Mouse (Mus musculus): ENCODE data around the gene Hivep3. TPM values are rescaled to one million over a fixed set of nuclear protein-coding genes. Genes with fewer than 3 reads are reported as not detected.

The Hivep3 gene
- polyA plus RNA-seq, 1 experiment from 2014 or later, result 8.9 TPM

DNA sequence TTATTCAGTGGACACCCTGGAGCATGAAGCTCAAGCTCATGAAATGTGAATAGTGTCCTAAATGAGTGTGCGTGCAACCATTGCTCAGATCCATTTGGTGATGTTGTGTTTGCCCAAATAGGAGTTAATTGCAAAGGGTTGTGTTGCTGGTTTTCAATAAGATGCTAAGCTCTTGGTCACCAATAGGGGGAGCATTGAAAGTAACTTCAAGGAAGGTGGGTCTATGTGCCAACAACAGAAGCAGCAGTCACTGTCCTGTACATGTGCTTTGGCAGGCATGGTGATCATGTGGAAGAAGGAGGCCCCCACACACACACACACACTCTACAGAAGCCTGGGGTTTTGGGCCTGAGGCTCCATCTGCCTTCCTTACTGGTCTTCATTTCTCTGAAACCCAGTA is 262.8 kb downstream of the Hivep3 start:
- Histone ChIP-seq H3K4me1 (no peaks in the 10 kb centered on the region), H3K4me3 (replicated peaks) (no peak overlapping the region), H3K9me3 (replicated peaks) (no peaks in the 10 kb centered on the region), H3K36me3 (no peaks in the 10 kb centered on the region), H3K27ac (no peak overlapping the region), H3K9ac (no peak overlapping the region), H3K27me3 (no peaks in the 10 kb centered on the region), H3K4me2 (no peak overlapping the region)
- WGBS, result 100% methylated on average over 1 of the region's 1 CpGs
- no peak for ATAC-seq (replicated peaks; ENCODE audit: low FRiP score)

DNA sequence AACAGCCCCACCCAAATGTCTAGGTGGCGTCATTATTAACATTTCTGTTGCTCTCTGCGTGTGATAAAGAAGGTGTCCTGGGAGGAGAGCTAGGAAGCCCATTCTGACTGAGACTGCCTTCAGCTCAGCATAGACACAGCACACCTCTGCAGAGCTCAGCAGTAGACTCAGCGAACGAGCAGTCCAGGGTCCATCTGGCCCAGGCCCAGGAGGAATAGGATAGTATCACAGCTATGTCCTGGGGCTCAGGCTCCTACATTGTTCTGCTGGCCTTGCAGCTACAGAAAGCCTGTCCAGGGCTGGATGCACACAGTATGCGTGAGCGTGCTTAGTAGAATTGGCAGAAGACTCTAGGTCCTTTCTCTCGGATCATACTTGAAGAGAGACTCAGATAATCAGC is 263.8 kb downstream of the Hivep3 start:
- Histone ChIP-seq H3K27me3 (no peaks in the 10 kb centered on the region), H3K4me2 (no peak overlapping the region), H3K36me3 (no peaks in the 10 kb centered on the region), H3K4me1 (no peaks in the 10 kb centered on the region), H3K9ac (no peak overlapping the region), H3K27ac (no peak overlapping the region), H3K4me3 (replicated peaks) (no peak overlapping the region), H3K9me3 (replicated peaks) (no peaks in the 10 kb centered on the region)
- ATAC-seq (replicated peaks; ENCODE audit: low FRiP score), result no peak
- 91% methylated on average over 7 of the region's 7 CpGs for WGBS

DNA sequence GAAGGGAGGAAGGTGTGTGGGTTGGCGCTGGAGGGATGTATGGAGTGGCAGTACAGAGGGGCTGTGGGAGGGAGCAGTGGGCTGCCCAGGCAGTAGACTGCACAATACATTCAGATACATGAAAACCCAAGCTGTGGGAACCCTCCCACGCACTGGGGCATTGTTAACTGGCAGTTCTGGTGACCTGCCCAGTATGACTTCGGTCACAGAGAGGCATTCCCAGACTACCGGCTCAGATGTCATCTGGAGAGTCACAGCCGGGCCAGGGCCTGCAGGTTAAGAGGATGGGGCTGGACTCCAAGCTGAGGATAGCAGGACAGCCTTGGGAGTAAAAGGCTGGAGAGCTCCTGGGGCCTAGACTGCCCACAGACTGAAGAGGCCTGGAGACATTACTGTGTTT is 265.3 kb downstream of the Hivep3 start:
- Histone ChIP-seq H3K4me2 (no peak overlapping the region), H3K4me1 (no peaks in the 10 kb centered on the region), H3K4me3 (replicated peaks) (no peak overlapping the region), H3K27me3 (no peaks in the 10 kb centered on the region), H3K27ac (no peak overlapping the region), H3K9me3 (replicated peaks) (no peaks in the 10 kb centered on the region), H3K36me3 (no peaks in the 10 kb centered on the region), H3K9ac (no peak overlapping the region)
- ATAC-seq (replicated peaks; ENCODE audit: low FRiP score), result peak; percentile 46; the same call in 1 of the 2 replicates
- 44% methylated on average over 5 of the region's 5 CpGs for WGBS

DNA sequence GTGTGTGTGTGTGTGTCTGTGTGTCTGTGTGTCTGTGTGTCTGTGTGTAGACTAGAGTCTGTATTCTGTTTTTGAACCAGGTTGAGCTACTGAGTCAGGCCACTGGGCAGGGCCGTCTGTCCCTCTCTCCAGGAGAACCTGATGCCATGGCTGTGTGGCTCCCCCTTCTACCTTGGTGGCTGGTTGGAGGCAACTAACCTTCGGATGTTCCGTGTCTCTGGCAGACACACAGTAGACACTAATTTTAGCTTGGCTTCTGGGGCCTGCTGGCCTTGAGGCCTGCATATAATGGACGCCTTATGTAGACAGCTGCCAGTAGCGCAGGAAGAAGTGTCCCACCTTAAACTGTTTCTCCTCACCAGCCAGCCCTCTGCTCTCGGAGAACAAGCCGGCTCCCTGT is 267.3 kb downstream of the Hivep3 start:
- Histone ChIP-seq H3K4me3 (replicated peaks) (no peak overlapping the region), H3K9ac (no peak overlapping the region), H3K4me1 (no peaks in the 10 kb centered on the region), H3K27me3 (no peaks in the 10 kb centered on the region), H3K36me3 (no peaks in the 10 kb centered on the region), H3K9me3 (replicated peaks) (no peaks in the 10 kb centered on the region), H3K27ac (no peak overlapping the region), H3K4me2 (no peak overlapping the region)
- 63% methylated on average over 7 of the region's 7 CpGs for WGBS
- no peak for ATAC-seq (replicated peaks; ENCODE audit: low FRiP score)

DNA sequence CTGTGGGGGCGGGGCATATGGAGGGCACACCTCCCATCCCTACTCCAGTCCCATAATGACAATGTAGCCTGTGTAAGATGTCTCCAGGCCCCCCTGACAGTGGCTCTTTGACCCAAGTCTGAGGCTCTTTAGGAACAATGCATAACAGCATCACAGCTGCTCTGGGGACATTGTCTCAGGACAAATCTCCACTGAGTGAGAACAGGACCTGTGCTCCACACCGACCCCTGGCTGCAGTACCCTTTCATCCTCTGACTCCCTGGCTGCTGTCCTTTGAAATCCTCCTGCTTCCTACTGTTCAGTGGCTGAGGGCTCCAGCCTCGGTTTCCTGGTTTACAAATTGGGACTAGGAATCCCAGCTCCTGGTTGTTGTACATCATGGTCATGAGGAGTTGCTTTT is 269.4 kb downstream of the Hivep3 start:
- H3K4me1 ChIP-seq, result no peaks in the 10 kb centered on the region
- no peak overlapping the region for H3K4me2 ChIP-seq
- no peaks in the 10 kb centered on the region for H3K36me3 ChIP-seq
- ATAC-seq (replicated peaks; ENCODE audit: low FRiP score), result no peak
- WGBS, result 52% methylated on average over 3 of the region's 3 CpGs
- no peaks in the 10 kb centered on the region for H3K9me3 ChIP-seq (replicated peaks)
- H3K27ac ChIP-seq, result no peak overlapping the region
- no peak overlapping the region for H3K4me3 ChIP-seq (replicated peaks)
- no peaks in the 10 kb centered on the region for H3K27me3 ChIP-seq
- no peak overlapping the region for H3K9ac ChIP-seq

DNA sequence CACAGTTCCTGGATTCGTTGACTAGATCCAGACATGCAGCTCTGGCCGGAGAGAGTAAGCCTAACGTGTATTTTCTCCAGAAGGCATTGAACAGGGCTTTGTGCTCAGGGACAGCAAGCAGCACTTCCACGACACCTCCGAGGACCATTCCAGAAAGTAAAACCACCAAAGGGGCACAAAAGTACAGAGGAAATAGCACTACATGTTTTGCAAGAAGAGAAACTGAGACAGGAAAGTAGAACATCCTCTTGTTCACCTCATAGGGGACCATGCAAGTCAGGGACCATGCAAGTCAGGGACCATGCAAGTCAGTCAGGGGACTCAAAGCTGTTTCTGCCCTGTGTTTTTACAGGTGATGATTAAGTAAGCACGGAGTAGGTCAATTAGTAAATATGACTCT is 272.5 kb downstream of the Hivep3 start:
- H3K27ac ChIP-seq, result no peak overlapping the region
- H3K4me3 ChIP-seq (replicated peaks), result no peak overlapping the region
- no peaks in the 10 kb centered on the region for H3K4me1 ChIP-seq
- no peaks in the 10 kb centered on the region for H3K9me3 ChIP-seq (replicated peaks)
- H3K4me2 ChIP-seq, result no peak overlapping the region
- no peak overlapping the region for H3K9ac ChIP-seq
- no peaks in the 10 kb centered on the region for H3K36me3 ChIP-seq
- ATAC-seq (replicated peaks; ENCODE audit: low FRiP score), result no peak
- no peaks in the 10 kb centered on the region for H3K27me3 ChIP-seq
- WGBS, result 64% methylated on average over 6 of the region's 6 CpGs

DNA sequence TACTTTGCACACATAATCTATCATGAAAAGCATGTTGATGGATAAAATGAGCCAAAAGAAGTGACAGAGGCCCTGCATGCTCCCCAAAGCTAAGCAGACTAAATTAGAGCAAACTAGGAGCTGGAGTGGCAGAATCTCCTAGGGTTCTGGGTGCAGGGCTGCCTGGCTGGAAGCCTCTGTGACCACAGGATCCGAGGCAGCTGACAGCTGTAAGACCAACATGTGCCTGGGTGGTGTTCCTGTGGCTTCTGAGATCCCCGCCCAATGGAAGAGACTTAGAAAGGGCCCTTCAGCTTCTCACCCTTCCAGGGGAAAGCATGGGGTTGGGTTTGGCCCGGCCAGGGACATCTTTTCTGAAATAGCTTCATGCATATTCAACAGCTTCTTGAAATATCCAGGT is 274.3 kb downstream of the Hivep3 start:
- ATAC-seq (replicated peaks; ENCODE audit: low FRiP score), result no peak
- no peak overlapping the region for H3K9ac ChIP-seq
- no peak overlapping the region for H3K4me2 ChIP-seq
- no peak overlapping the region for H3K4me3 ChIP-seq (replicated peaks)
- WGBS, result 67% methylated on average over 3 of the region's 3 CpGs
- no peaks in the 10 kb centered on the region for H3K9me3 ChIP-seq (replicated peaks)
- no peaks in the 10 kb centered on the region for H3K36me3 ChIP-seq
- 0 out of 2 replicates have a peak, but pooled peaks cover 5% of the 10 kb centered on the region for H3K4me1 ChIP-seq
- H3K27me3 ChIP-seq, result no peaks in the 10 kb centered on the region
- H3K27ac ChIP-seq, result no peak overlapping the region

DNA sequence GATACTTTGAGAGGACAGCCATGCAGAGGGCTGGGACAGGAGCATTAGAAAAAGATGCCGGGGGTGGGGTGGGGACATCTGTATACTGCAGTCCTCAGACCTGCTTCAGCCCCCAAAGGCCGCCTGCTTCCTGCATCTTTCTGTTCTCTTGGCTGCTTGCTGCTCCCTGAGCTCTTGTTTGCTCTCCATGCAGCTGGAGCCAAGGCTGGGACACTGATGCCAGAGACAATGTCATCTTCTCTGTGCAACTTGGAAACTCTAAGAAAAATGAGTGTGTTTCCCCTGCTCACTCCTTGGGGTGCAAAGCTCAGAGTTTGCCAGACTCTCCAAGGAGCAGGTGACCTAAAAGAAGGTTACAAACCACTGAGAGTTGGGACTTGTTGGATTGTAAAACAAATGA is 275.6 kb downstream of the Hivep3 start:
- H3K9ac ChIP-seq, result no peak overlapping the region
- H3K4me1 ChIP-seq, result 0 out of 2 replicates have a peak, but pooled peaks cover 5% of the 10 kb centered on the region
- ATAC-seq (replicated peaks; ENCODE audit: low FRiP score), result no peak
- no peaks in the 10 kb centered on the region for H3K36me3 ChIP-seq
- no peaks in the 10 kb centered on the region for H3K9me3 ChIP-seq (replicated peaks)
- no peak overlapping the region for H3K4me3 ChIP-seq (replicated peaks)
- H3K4me2 ChIP-seq, result no peak overlapping the region
- H3K27ac ChIP-seq, result no peak overlapping the region
- no peaks in the 10 kb centered on the region for H3K27me3 ChIP-seq
- WGBS, result 75% methylated on average over 2 of the region's 2 CpGs

DNA sequence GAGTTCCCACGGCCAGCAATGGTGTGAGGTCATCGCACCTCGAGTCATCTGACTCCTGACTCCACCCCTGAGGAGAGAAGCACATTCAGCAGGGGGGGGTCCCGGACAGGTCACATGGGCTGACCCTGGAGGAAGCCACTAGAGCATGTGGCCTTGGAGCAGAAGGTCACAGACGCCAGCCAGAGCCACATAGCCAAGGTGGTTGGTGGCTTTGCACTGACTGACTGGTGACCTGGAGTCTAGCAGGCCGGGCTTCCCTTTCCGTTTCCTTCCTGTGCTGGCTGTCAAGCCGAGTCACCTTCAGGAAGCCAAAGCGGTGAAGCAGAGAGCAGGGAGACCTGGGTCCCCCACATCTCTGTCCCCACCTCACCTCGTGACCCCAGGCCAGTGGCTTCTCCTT is 278.2 kb downstream of the Hivep3 start:
- ATAC-seq (replicated peaks; ENCODE audit: low FRiP score), result no peak
- Histone ChIP-seq H3K36me3 (no peaks in the 10 kb centered on the region), H3K27me3 (no peaks in the 10 kb centered on the region), H3K9me3 (replicated peaks) (no peaks in the 10 kb centered on the region), H3K9ac (no peak overlapping the region), H3K27ac (no peak overlapping the region), H3K4me1 (0 out of 2 replicates have a peak, but pooled peaks cover 5% of the 10 kb centered on the region), H3K4me3 (replicated peaks) (no peak overlapping the region), H3K4me2 (no peak overlapping the region)
- WGBS, result 48% methylated on average over 10 of the region's 10 CpGs

DNA sequence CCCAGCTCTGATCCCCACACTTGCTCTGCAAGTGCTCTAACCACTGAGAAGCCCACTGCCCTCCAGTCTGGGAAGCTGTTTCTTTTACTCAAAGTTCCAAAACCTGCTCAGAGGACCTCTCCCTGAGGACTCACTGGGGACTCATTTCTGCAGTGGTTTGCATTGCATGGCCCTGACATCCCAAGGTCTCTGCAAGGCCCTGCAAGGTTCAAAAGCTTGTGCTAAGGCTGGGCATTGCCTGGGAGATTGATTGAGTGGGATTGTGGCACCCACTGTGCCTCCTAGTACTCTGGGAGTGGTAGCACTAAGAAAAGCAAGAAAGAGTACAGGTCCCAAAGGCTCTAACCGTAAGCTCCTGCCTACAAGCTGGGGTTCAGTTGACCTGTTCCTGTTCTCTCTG is 279.3 kb downstream of the Hivep3 start:
- H3K9me3 ChIP-seq (replicated peaks), result no peaks in the 10 kb centered on the region
- no peak overlapping the region for H3K4me3 ChIP-seq (replicated peaks)
- no peaks in the 10 kb centered on the region for H3K36me3 ChIP-seq
- no peak overlapping the region for H3K9ac ChIP-seq
- WGBS, result 95% methylated on average over 1 of the region's 1 CpGs
- no peak overlapping the region for H3K4me2 ChIP-seq
- H3K4me1 ChIP-seq, result 0 out of 2 replicates have a peak, but pooled peaks cover 5% of the 10 kb centered on the region
- H3K27ac ChIP-seq, result no peak overlapping the region
- no peak for ATAC-seq (replicated peaks; ENCODE audit: low FRiP score)
- H3K27me3 ChIP-seq, result no peaks in the 10 kb centered on the region

DNA sequence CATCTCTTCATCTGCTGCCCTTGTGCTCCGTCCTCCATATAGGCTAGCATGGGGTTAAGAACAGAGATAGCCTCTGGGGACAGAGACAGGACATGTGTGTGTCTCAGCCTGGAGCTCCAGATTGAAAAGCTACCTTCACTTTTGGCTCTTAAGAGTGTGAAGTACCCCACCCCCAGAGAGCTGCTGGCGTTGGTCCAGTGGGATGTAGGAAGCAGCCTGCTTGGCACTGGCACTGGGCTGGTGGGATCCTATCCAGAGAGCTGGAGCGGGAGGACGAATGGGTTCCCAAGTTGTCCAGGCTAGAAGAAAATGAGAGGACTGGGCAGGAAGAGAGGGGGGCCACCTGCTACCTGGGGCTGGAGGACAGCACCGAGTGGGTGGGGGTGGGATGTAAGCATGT is 284.8 kb downstream of the Hivep3 start:
- Histone ChIP-seq H3K4me2 (no peak overlapping the region), H3K27me3 (no peaks in the 10 kb centered on the region), H3K36me3 (no peaks in the 10 kb centered on the region), H3K4me1 (no peaks in the 10 kb centered on the region), H3K4me3 (replicated peaks) (no peak overlapping the region), H3K9ac (no peak overlapping the region), H3K9me3 (replicated peaks) (no peaks in the 10 kb centered on the region), H3K27ac (no peak overlapping the region)
- no peak for ATAC-seq (replicated peaks; ENCODE audit: low FRiP score)
- 83% methylated on average over 5 of the region's 5 CpGs for WGBS

DNA sequence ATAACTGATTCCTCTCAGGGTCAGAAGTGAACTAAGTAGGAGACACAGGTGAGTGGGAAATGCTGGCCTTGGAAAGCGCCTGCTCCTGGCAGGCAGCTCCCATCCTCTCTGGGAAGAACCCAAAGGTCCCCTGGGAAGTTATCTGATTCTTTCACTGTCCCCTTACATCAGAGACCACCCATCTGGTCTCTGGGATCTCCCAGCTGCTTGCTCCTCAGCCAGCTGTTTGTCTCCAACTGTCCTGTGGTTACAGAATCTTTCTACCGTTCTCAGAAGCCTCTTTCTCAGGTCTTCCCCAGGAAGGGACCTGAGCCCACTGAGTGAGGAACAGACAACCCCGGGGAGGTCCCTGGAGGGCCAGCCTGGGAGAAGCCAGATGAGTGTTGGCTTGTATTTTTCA is 288.8 kb downstream of the Hivep3 start:
- no peaks in the 10 kb centered on the region for H3K36me3 ChIP-seq
- no peaks in the 10 kb centered on the region for H3K27me3 ChIP-seq
- no peak overlapping the region for H3K4me2 ChIP-seq
- no peak overlapping the region for H3K27ac ChIP-seq
- WGBS, result 54% methylated on average over 3 of the region's 3 CpGs
- no peak overlapping the region for H3K9ac ChIP-seq
- H3K4me3 ChIP-seq (replicated peaks), result no peak overlapping the region
- 0 out of 2 replicates have a peak, but pooled peaks cover 4% of the 10 kb centered on the region for H3K4me1 ChIP-seq
- no peak for ATAC-seq (replicated peaks; ENCODE audit: low FRiP score)
- H3K9me3 ChIP-seq (replicated peaks), result no peaks in the 10 kb centered on the region

DNA sequence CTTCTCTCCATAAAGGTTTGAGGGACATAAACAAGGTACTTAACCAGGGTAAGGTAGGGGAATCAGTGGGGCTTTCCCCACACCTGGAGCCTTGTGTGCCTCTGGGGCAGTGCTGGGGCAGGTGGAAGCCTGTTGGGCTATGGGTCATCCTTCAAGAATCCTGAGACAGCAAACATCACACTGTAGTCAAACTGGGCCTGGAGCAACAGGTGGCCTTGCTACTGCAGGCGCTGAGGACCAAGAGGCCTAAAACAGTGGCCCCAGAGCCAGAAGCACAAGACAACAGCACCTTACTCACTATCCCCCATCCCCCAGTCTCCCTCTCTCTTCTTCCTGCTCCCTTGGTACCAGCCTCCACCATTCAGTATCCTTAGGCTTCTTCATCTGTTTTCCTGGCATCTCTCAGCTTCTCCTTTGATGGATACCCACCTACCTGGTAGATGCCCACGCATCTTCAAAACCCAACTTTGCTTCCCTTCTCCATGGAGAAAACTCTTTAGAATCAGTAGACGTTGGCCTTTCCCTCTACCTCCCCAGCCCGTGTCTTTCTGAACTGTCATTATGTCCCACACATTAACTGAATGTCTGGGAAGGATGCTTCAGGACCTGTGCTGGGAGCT is 289.7 kb downstream of the Hivep3 start:
- H3K27ac ChIP-seq, result no peak overlapping the region

More for the DNA sequence above, 289.7 kb downstream of the Hivep3 start:
- H3K4me1 ChIP-seq, result 0 out of 2 replicates have a peak, but pooled peaks cover 4% of the 10 kb centered on the region
- H3K27me3 ChIP-seq, result no peaks in the 10 kb centered on the region
- H3K36me3 ChIP-seq, result no peaks in the 10 kb centered on the region
- no peaks in the 10 kb centered on the region for H3K9me3 ChIP-seq (replicated peaks)
- no peak overlapping the region for H3K4me3 ChIP-seq (replicated peaks)
- H3K4me2 ChIP-seq, result no peak overlapping the region
- no peak overlapping the region for H3K9ac ChIP-seq
- no peak for ATAC-seq (replicated peaks; ENCODE audit: low FRiP score)
- WGBS, result 92% methylated on average over 4 of the region's 4 CpGs

Data from kidney, embryonic 15.5 days (tissue).